Mouse (Mus musculus): ENCODE measurements at regions not wholly inside any gene's neighbourhood (a gene's known extent, or its start where the extent isn't known, plus 50 kb on each side); places are given as distances from the start of the nearest gene placed in this dataset.

DNA sequence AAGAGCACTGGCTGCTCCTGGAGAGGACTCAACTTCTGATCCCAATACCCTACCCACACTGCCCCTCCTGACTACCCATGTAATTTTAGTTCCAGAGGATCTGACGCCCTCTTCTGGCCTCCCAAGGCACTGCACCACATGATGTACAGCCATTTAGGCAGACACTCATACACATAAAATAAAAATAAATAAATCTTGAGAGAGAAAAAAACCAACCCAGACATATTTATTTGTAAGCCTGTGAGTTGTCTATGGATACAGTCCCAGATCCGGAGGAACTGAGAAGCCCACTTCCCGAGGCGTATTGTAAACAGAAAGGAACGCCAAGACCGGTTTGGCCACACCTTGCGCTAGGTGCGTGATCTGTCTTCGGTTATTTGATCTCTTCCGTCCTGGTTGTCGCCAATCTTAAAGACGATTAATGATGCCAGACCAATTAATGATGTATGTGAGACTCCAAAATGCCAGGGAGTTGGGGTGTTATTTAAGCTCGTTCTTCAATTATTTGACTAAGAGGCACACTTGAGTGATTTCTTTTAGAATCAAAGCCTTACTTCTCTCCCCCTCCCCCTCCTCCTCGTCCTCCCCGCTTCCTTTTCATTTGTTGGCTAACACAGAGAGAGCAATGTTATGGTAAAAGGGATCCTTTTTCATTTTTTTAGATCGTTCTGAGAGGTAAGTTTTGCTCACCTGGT, 118.7 kb upstream of the Zfp217 start:
- TF ChIP-seq GATA1 (IDR thresholded peaks at IDR 0.05; ENCODE audit: borderline replicate concordance, low read length): no peak
- no peak for TF ChIP-seq FLI1 (IDR thresholded peaks at IDR 0.05; ENCODE audit: low read length)
